Mouse (Mus musculus): ENCODE data around the gene Isl2.

Isl2 gene

GRCm38 (mm10) chr9:55538377-55538776 lies at the start of gene Isl2:
Isl2 (plus strand) TSS chr9:55538672.
- peak; percentile 34 for DNase-seq (ENCODE audit: low read depth, low spot score)

- no peak for DNase-seq (ENCODE audit: low read depth, low spot score)
These were observed 30.6 kb upstream of the Isl2 start for GRCm38 (mm10) chr9:55507922-55508321.

GRCm38 (mm10) chr9:55508701-55509100 lies 29.8 kb upstream of the Isl2 start:
- DNase-seq (ENCODE audit: low read depth, low spot score): no peak

- no peak for DNase-seq (ENCODE audit: low read depth, low spot score)
These were observed 28.7 kb upstream of the Isl2 start for GRCm38 (mm10) chr9:55509731-55510130.

GRCm38 (mm10) chr9:55510651-55511235 lies 27.7 kb upstream of the Isl2 start:
- no peak for DNase-seq (ENCODE audit: low read depth, low spot score)

- peak; percentile 62 for DNase-seq (ENCODE audit: low read depth, low spot score)
These were observed 26.9 kb upstream of the Isl2 start for GRCm38 (mm10) chr9:55511521-55511993.

- DNase-seq (ENCODE audit: low read depth, low spot score): peak; percentile 97
These were observed 26.4 kb upstream of the Isl2 start, which contains the start of gene Etfa for GRCm38 (mm10) chr9:55512027-55512543. Etfa (minus strand) TSS chr9:55512243.

GRCm38 (mm10) chr9:55525716-55526115 lies 12.8 kb upstream of the Isl2 start:
- DNase-seq (ENCODE audit: low read depth, low spot score): peak; percentile 84

- peak; percentile 67 for DNase-seq (ENCODE audit: low read depth, low spot score)
These were observed 2.6 kb upstream of the Isl2 start for GRCm38 (mm10) chr9:55535907-55536306.

- no peak for DNase-seq (ENCODE audit: low read depth, low spot score)
These were observed 534 bp downstream of the Isl2 start for GRCm38 (mm10) chr9:55539006-55539405.

GRCm38 (mm10) chr9:55539661-55540390 lies 1.4 kb downstream of the Isl2 start:
- peak; percentile 38 for DNase-seq (ENCODE audit: low read depth, low spot score)

GRCm38 (mm10) chr9:55540391-55540770 lies 1.9 kb downstream of the Isl2 start:
- no peak for DNase-seq (ENCODE audit: low read depth, low spot score)

- peak; percentile 95 for DNase-seq (ENCODE audit: low read depth, low spot score)
These were observed 2.4 kb downstream of the Isl2 start for GRCm38 (mm10) chr9:55540888-55541287.

GRCm38 (mm10) chr9:55541681-55542365 lies 3.4 kb downstream of the Isl2 start:
- DNase-seq (ENCODE audit: low read depth, low spot score): no peak

GRCm38 (mm10) chr9:55542366-55543325 lies 4.2 kb downstream of the Isl2 start:
- no peak for DNase-seq (ENCODE audit: low read depth, low spot score)

GRCm38 (mm10) chr9:55543336-55543702 lies 4.8 kb downstream of the Isl2 start:
- DNase-seq (ENCODE audit: low read depth, low spot score): no peak

- DNase-seq (ENCODE audit: low read depth, low spot score): peak; percentile 59
These were observed 5.4 kb downstream of the Isl2 start for GRCm38 (mm10) chr9:55543703-55544401.

GRCm38 (mm10) chr9:55544861-55545555 lies 6.5 kb downstream of the Isl2 start:
- peak; percentile 45 for DNase-seq (ENCODE audit: low read depth, low spot score)

GRCm38 (mm10) chr9:55545556-55546175 lies 7.2 kb downstream of the Isl2 start:
- DNase-seq (ENCODE audit: low read depth, low spot score): no peak

Measured in ES-CJ7 (cell line).